Comparison of ENCODE assay signal across 20 mouse cellular contexts in genomic region chr2:20407101-20407500, GRCm38 (mm10).
A peak's percentile ranks its signal among the peaks of the same experiment; 100 is the strongest.
DNase-seq lines count a peak whose midpoint lies in the region.
"Had no signal": no experiment of that assay in that cellular context is flagged by ENCODE, and none has a peak within 500 bp of the region (broad histone marks: within the 10 kb centered on the region; RNA-seq: fewer than 3 reads in every experiment).

No protein-coding gene starts in this region.

- DNase-seq in layer of hippocampus, adult 11-12 months (ENCODE audit: low spot score): peak; percentile 15
- DNase-seq in layer of hippocampus, postnatal 25 days (ENCODE audit: extremely low spot score in 1 of 2, low spot score in 1 of 2): no peak
- peak; percentile 14 for DNase-seq in ES-CJ7 (ENCODE audit: low read depth, low spot score)
- DNase-seq in embryo, embryonic 10.5 days (ENCODE audit: low spot score): peak; percentile 27
- peak; percentile 41 to 91 for DNase-seq in left cerebral cortex, postnatal 25 days (ENCODE audit: low spot score in 2 of 2)
- DNase-seq in heart, embryonic 10.5 days (ENCODE audit: low spot score): no peak
- DNase-seq in adrenal gland, postnatal 25 days: no peak
- no peak for DNase-seq in spleen, postnatal 10 days (ENCODE audit: low spot score in 2 of 2)
- DNase-seq: adrenal gland, adult 8-10 months; B cell, adult 2 months; heart, adult 18-20 months; kidney, adult 2 months; kidney, postnatal 36 days; lung, postnatal 14 days; retina, postnatal 1 day had no signal

- no peaks in the 10 kb centered on the region for H3K9me3 ChIP-seq in heart, embryonic 10.5 days
- H3K9me3 ChIP-seq: embryonic facial prominence, embryonic 13.5 days; forebrain, embryonic 12.5 days; hindbrain, embryonic 15.5 days; limb, embryonic 12.5 days; liver, embryonic 15.5 days had no signal

- intact Hi-C loops in left cerebral cortex, postnatal 25 days (cut with DNase I): loop anchor here (5.0 kb wide), 2 partner anchors 110 to 125 kb away; no protein-coding TSS in a partner anchor

- H3K4me1 ChIP-seq in heart, embryonic 10.5 days: no peaks in the 10 kb centered on the region
- H3K4me1 ChIP-seq: embryonic facial prominence, embryonic 13.5 days; forebrain, embryonic 12.5 days; hindbrain, embryonic 15.5 days; limb, embryonic 12.5 days; liver, embryonic 15.5 days had no signal

- no peaks in the 10 kb centered on the region for H3K27me3 ChIP-seq in heart, embryonic 10.5 days (ENCODE audit: insufficient read depth, poor library complexity, severe bottlenecking)
- H3K27me3 ChIP-seq: embryonic facial prominence, embryonic 13.5 days; forebrain, embryonic 12.5 days; hindbrain, embryonic 15.5 days; limb, embryonic 12.5 days; liver, embryonic 15.5 days had no signal

- no peaks in the 10 kb centered on the region for H3K36me3 ChIP-seq in heart, embryonic 10.5 days
- H3K36me3 ChIP-seq: embryonic facial prominence, embryonic 13.5 days; forebrain, embryonic 12.5 days; hindbrain, embryonic 15.5 days; limb, embryonic 12.5 days; liver, embryonic 15.5 days had no signal

- no peak overlapping the region for H3K4me3 ChIP-seq in heart, embryonic 10.5 days
- H3K4me3 ChIP-seq: embryonic facial prominence, embryonic 13.5 days; forebrain, embryonic 12.5 days; hindbrain, embryonic 15.5 days; limb, embryonic 12.5 days; liver, embryonic 15.5 days had no signal

- no peak overlapping the region for H3K27ac ChIP-seq in heart, embryonic 10.5 days
- H3K27ac ChIP-seq: embryonic facial prominence, embryonic 13.5 days; forebrain, embryonic 12.5 days; hindbrain, embryonic 15.5 days; limb, embryonic 12.5 days; liver, embryonic 15.5 days had no signal

- WGBS in heart, embryonic 10.5 days: 58% methylated on average over 5 of the region's 5 CpGs

Comparison
In these comparisons a context has a peak if more than half of its experiments do, and no peak if none do; other contexts are left out.
1. DNase-seq: peak in layer of hippocampus, adult 11-12 months (single experiment), ES-CJ7 (single experiment), embryo, embryonic 10.5 days (single experiment) and left cerebral cortex, postnatal 25 days (2 of 2); none in layer of hippocampus, postnatal 25 days (0 of 2), heart, embryonic 10.5 days (single experiment), adrenal gland, postnatal 25 days (single experiment) and spleen, postnatal 10 days (0 of 2).